Mouse (Mus musculus) stomach, postnatal 0 days (tissue): ENCODE data around the gene Gm49395. TPM values are rescaled to one million over a fixed set of nuclear protein-coding genes. Genes with fewer than 3 reads are reported as not detected.

Experiments used
- ATAC-seq: fragments of 200-750 bp; cut with Nextera tagmentation; 2 replicates; pipeline ENCODE4 v1.8.0; 2017; ENCODE audit not compliant: low FRiP score, low TSS enrichment
- DNase-seq: peaks from one replicate; pipeline ENCODE4 v3.0.0-alpha.2; 2016; ENCODE audit warnings: low spot score
- H3K27ac ChIP-seq: fragments of 300-500 bp; sonication (generic); replicated peaks from 2 replicates; pipeline ENCODE4 v1.5.1; 2014; ENCODE audit warnings: mild to moderate bottlenecking, control low read depth
- H3K27me3 ChIP-seq: fragments of 300-500 bp; sonication (generic); 2 replicates; pipeline ENCODE4 v1.6.1; 2014; ENCODE audit warnings: low read length; ENCODE audit not compliant: control insufficient read depth, insufficient read depth
- H3K36me3 ChIP-seq: fragments of 300-500 bp; sonication (generic); 2 replicates; pipeline ENCODE4 v1.6.1; 2014; ENCODE audit warnings: low read length, mixed read lengths; ENCODE audit not compliant: control insufficient read depth, insufficient read depth
- H3K4me1 ChIP-seq: fragments of 300-500 bp; sonication (generic); replicated peaks from 2 replicates; pipeline ENCODE4 v1.6.1; 2014; ENCODE audit warnings: antibody characterized with exemption; ENCODE audit not compliant: control insufficient read depth, insufficient read depth
- H3K4me2 ChIP-seq: fragments of 300-500 bp; sonication (generic); replicated peaks from 2 replicates; pipeline ENCODE4 v1.6.1; 2014; ENCODE audit warnings: low read depth, mild to moderate bottlenecking, control low read depth, moderate library complexity
- H3K4me3 ChIP-seq: fragments of 300-500 bp; sonication (generic); 2 replicates; pipeline ENCODE4 v1.5.1; 2014; ENCODE audit warnings: low read depth, low read length, control low read depth
- H3K9ac ChIP-seq: fragments of 300-500 bp; sonication (generic); 2 replicates; pipeline ENCODE4 v1.6.1; 2014; ENCODE audit warnings: mild to moderate bottlenecking, low read length, control low read depth, mixed read lengths
- H3K9me3 ChIP-seq: fragments of 300-500 bp; sonication (generic); 2 replicates; pipeline ENCODE4 v1.6.1; 2016; ENCODE audit warnings: low read length; ENCODE audit not compliant: control insufficient read depth
- CTCF ChIP-seq: IDR thresholded peaks from 2 replicates; pipeline ENCODE4 v1.5.1; 2016; ENCODE audit warnings: antibody characterized with exemption, low read depth, mild to moderate bottlenecking, moderate library complexity
- EP300 ChIP-seq: optimal IDR thresholded peaks from 2 replicates; pipeline ENCODE3; 2016; ENCODE audit warnings: antibody characterized with exemption
- WGBS: fragments of 180-500 bp; shearing (Covaris S2); extraction: QIAGEN DNeasy Blood & Tissue Kit; methylation state at CpG from one replicate; pipeline ENCODE4 v1.1.7; 2014; 5-methylcytosine and 5-hydroxymethylcytosine counted together
- polyA plus RNA-seq: library from polyadenylated mRNA; unstranded; fragments of >200 nt; fragmentation: Nextera tagmentation; extraction: Ambion mirVana; gene quantifications from 2 replicates; pipeline ENCODE4 v1.2.1, GENCODE M21; 2015

Gene Gm49395
- polyA plus RNA-seq, 1 experiment from 2014 or later: 9.4 TPM

DNA sequence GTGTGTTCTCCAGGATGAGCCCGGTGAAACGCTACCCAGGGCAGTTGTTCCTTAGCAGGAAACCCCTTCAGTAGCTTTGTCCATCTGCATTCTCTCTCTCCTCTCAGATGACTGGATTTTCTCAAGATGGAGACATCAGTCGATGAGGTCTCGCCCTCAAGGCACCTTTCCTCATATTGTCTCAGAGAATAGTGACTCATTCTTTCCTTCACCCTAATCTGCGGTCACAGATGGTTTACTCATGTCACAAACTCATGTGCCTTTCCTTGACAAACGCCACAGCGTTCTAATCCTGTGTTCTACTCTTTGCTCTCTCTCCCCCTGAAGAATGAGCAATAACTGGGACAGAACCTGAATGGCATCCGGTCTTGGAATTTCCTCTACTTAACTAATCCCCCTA is 5.7 kb upstream of the Gm49395 start:
- no peak for ATAC-seq
- H3K4me3 ChIP-seq: no peak overlapping the region
- TF ChIP-seq EP300 (no peak), CTCF (no peak)
- no peak overlapping the region for H3K9ac ChIP-seq
- WGBS: 72% methylated on average over 8 of the region's 8 CpGs
- no peaks in the 10 kb centered on the region for H3K27me3 ChIP-seq
- H3K4me1 ChIP-seq: no peaks in the 10 kb centered on the region
- H3K9me3 ChIP-seq: no peaks in the 10 kb centered on the region
- no peaks in the 10 kb centered on the region for H3K36me3 ChIP-seq
- no peak for DNase-seq
- no peak overlapping the region for H3K4me2 ChIP-seq
- H3K27ac ChIP-seq: no peak overlapping the region

DNA sequence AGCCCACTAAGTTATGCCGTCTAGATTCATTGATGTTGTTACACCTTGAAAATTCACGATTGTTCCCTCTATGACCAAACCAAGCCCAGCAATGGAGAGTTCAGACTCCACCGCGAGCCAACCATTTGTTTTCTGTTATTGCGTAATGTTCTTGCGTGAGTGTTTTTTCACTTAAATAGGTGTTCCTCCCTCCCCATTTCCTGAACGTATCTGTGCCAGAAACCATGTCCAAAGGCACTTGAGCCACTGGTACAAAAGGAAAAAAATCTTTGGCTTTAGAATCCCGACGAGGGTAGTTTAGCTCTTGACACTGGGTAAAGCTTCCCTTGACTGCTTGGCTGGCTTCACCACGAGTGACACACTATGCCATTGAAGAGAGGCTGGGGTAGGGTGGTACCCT is 4.5 kb upstream of the Gm49395 start:
- no peaks in the 10 kb centered on the region for H3K36me3 ChIP-seq
- H3K4me2 ChIP-seq: no peak overlapping the region
- 78% methylated on average over 10 of the region's 10 CpGs for WGBS
- DNase-seq: no peak
- no peak overlapping the region for H3K9ac ChIP-seq
- no peak overlapping the region for H3K4me3 ChIP-seq
- TF ChIP-seq EP300 (no peak), CTCF (no peak)
- H3K4me1 ChIP-seq: no peaks in the 10 kb centered on the region
- H3K27me3 ChIP-seq: no peaks in the 10 kb centered on the region
- no peak for ATAC-seq
- H3K27ac ChIP-seq: no peak overlapping the region
- H3K9me3 ChIP-seq: no peaks in the 10 kb centered on the region

DNA sequence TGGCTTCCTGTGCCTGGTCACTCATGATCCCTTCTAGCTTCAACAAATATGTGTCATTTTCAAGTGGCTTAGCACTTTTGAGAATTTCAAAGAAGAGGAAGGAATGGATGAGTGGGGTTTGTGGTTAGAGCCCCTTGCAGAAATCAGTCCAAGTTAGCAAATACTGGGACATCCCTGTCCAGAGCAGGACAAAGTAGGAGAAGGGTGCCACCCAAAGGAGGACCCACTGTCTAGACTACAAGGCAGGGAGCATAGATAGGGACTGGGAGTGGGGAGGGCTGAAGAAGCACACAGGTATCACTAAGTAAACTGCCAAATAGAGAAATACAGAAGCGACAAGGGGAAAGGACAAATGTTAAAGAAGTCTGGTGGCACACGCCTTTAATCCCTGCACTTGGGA is 1.0 kb upstream of the Gm49395 start:
- TF ChIP-seq CTCF (0 out of 2 replicates have a peak, but pooled peaks have one; percentile 14), EP300 (no peak)
- ATAC-seq (no peak), DNase-seq (no peak)
- Histone ChIP-seq H3K36me3 (no peaks in the 10 kb centered on the region), H3K27me3 (no peaks in the 10 kb centered on the region), H3K9ac (no peak overlapping the region), H3K9me3 (no peaks in the 10 kb centered on the region), H3K4me1 (no peaks in the 10 kb centered on the region), H3K27ac (0 out of 2 replicates have a peak overlapping the region, but pooled peaks have one; percentile 24), H3K4me3 (no peak overlapping the region), H3K4me2 (no peak overlapping the region)
- WGBS: 94% methylated on average over 2 of the region's 2 CpGs

DNA sequence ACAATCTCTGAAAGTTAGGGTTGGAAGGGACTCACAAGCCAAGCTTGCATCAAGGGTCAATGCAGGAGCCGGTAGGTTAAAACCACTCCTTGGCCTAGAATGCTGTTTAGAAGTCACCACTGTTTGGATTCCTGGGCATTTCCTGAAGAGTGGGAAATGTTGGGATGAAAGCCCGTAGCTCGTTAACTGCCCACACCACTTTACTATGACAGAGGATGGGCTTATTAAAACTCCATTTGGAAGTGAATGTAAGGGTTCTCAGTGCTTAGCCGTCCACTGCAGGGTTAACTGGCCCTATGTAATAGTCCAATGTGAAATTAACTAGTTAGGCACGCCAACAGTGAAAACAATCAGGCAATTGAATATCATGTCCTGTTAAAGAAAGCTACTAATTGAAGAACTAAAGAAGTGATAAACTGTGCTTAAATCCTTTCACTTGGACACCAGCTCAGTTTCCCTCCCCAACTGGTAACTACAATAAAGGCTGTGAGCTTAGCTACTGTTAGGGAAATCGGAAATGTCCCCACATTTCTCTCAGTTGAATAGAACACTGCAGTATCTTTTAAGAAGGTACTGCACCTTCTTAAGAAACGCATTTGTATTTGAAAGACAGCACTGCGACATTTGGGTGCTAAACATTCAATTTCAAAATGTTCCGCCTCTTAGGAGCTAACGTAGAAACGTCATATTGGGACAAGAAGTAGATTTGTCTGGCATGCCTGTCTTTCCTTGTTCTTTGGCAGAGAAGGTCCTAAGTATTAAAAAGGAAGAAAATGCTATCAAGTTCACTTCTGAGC is 1.1 kb downstream of the Gm49395 start:
- DNase-seq (no peak), ATAC-seq (no peak)
- Histone ChIP-seq H3K4me2 (peak overlapping the region; percentile 56), H3K27ac (peak overlapping the region; percentile 92), H3K27me3 (no peaks in the 10 kb centered on the region), H3K4me1 (peaks cover 4% of the 10 kb centered on the region; the same call in 1 of the 2 replicates), H3K36me3 (no peaks in the 10 kb centered on the region), H3K9ac (peak overlapping the region; percentile 94), H3K4me3 (peak overlapping the region; percentile 60), H3K9me3 (no peaks in the 10 kb centered on the region)
- TF ChIP-seq CTCF: no peak
- WGBS: 37% methylated on average over 11 of the region's 11 CpGs

DNA sequence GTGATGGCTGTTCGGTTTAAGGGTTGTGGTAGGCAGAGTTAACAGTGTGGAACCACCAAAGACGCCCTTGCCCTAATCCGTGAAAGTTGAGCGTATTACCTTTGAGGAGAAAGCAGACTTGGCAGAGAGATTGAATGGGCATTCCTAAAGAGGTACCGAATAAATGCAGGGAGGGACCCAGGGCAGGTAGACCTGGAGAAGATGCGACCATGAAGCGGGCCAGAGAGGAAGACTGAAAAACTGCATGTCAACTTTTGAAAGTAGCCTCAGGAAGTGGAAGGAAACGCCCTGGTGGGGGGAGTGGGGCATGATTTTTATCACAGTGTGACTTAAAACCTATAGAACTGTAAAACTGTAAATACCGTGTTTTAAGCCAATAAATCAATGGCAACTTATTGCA is 2.3 kb downstream of the Gm49395 start:
- peaks cover 4% of the 10 kb centered on the region; the same call in 1 of the 2 replicates for H3K4me1 ChIP-seq
- 78% methylated on average over 9 of the region's 9 CpGs for WGBS
- H3K9ac ChIP-seq: no peak overlapping the region
- no peaks in the 10 kb centered on the region for H3K27me3 ChIP-seq
- H3K27ac ChIP-seq: no peak overlapping the region
- DNase-seq: no peak
- H3K36me3 ChIP-seq: no peaks in the 10 kb centered on the region
- TF ChIP-seq EP300 (no peak), CTCF (no peak)
- H3K9me3 ChIP-seq: no peaks in the 10 kb centered on the region
- no peak for ATAC-seq
- peak overlapping the region; percentile 60 for H3K4me3 ChIP-seq
- peak overlapping the region; percentile 56; the same call in 1 of the 2 replicates for H3K4me2 ChIP-seq

DNA sequence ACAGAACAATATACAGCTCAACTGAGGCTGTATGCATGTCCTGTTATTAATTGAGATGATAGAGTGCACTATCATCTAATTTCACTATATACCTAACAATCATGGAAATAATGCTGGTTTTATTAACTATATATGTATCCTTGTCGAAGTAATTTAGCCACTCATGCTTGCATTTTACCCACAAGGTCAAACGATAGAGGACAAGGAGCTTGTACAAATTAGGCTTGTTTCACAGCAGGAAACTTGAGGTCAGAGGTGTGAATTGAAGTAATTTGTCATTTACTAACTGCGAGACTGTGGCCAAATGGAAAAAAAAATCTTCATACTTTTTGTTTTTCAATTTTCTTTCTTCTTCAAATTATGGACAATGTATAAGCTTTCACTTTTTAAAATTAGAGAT is 3.5 kb downstream of the Gm49395 start:
- Histone ChIP-seq H3K4me3 (no peak overlapping the region), H3K9ac (no peak overlapping the region), H3K4me1 (peaks cover 4% of the 10 kb centered on the region; the same call in 1 of the 2 replicates), H3K36me3 (no peaks in the 10 kb centered on the region), H3K9me3 (no peaks in the 10 kb centered on the region), H3K4me2 (peak overlapping the region; percentile 56), H3K27ac (no peak overlapping the region), H3K27me3 (no peaks in the 10 kb centered on the region)
- ATAC-seq (no peak), DNase-seq (no peak)
- TF ChIP-seq CTCF (no peak), EP300 (no peak)
- whole genome bisulfite sequencing: 60% methylated on average over 3 of the region's 3 CpGs
